In genomic region chr10:39614676-39615075, GRCm38 (mm10) we compare ENCODE assay signal across 8 mouse cellular contexts. TPM values are rescaled to one million over a fixed set of nuclear protein-coding genes. Genes with fewer than 3 reads are reported as not detected.
DNase-seq lines count a peak whose midpoint lies in the region; ATAC-seq lines count a peak whose summit lies in the region.

No protein-coding gene starts in this region.

- DNase-seq in right cerebral cortex, postnatal 10 days (ENCODE audit: low spot score in 2 of 2): peak; percentile 53 to 62
- no peak for DNase-seq in right cerebral cortex, adult 18-20 months
- DNase-seq in heart, postnatal 14 days: peak; percentile 80 to 86
- peak; percentile 97 for DNase-seq in skeletal muscle tissue, adult 2 months (ENCODE audit: low read depth, low spot score)
- no peak for DNase-seq in retina, postnatal 1 day
- DNase-seq in left cerebral cortex, adult 9 months (ENCODE audit: low spot score in 2 of 2): no peak

- peak overlapping the region; percentile 1; the same call in 1 of the 2 replicates for H3K4me3 ChIP-seq in embryonic facial prominence, embryonic 13.5 days
- no peak overlapping the region for H3K4me3 ChIP-seq in limb, embryonic 12.5 days (replicated peaks)

- ATAC-seq in embryonic facial prominence, embryonic 13.5 days (ENCODE audit: insufficient number of reproducible peaks, insufficient read depth, low FRiP score, low TSS enrichment, low read depth): 0 out of 2 replicates have a peak, but pooled peaks have one; percentile 67
- no peak for ATAC-seq in limb, embryonic 12.5 days (ENCODE audit: insufficient number of reproducible peaks, insufficient read depth, low FRiP score, low TSS enrichment, low read depth)

- peak overlapping the region; percentile 62 for H3K4me2 ChIP-seq in embryonic facial prominence, embryonic 13.5 days
- peak overlapping the region; percentile 2 for H3K4me2 ChIP-seq in limb, embryonic 12.5 days

- H3K4me1 ChIP-seq in embryonic facial prominence, embryonic 13.5 days: peaks cover 51% of the 10 kb centered on the region
- peaks cover 43% of the 10 kb centered on the region for H3K4me1 ChIP-seq in limb, embryonic 12.5 days (replicated peaks)

- H3K27ac ChIP-seq in embryonic facial prominence, embryonic 13.5 days: peak overlapping the region; percentile 96
- peak overlapping the region; percentile 84 for H3K27ac ChIP-seq in limb, embryonic 12.5 days

- H3K36me3 ChIP-seq in embryonic facial prominence, embryonic 13.5 days: 0 out of 2 replicates have a peak, but pooled peaks cover 3% of the 10 kb centered on the region
- H3K36me3 ChIP-seq in limb, embryonic 12.5 days: no peaks in the 10 kb centered on the region

- intact Hi-C loops in heart, postnatal 14 days (cut with DNase I): loop anchor here (5.0 kb wide), 2 partner anchors 57 to 118 kb away; partner anchors contain the start of gene Rev3l

- H3K27me3 ChIP-seq in embryonic facial prominence, embryonic 13.5 days: no peaks in the 10 kb centered on the region
- no peaks in the 10 kb centered on the region for H3K27me3 ChIP-seq in limb, embryonic 12.5 days

- H3K9ac ChIP-seq in embryonic facial prominence, embryonic 13.5 days: peak overlapping the region; percentile 22; the same call in 1 of the 2 replicates
- no peak overlapping the region for H3K9ac ChIP-seq in limb, embryonic 12.5 days (replicated peaks)

- no peaks in the 10 kb centered on the region for H3K9me3 ChIP-seq in embryonic facial prominence, embryonic 13.5 days
- H3K9me3 ChIP-seq in limb, embryonic 12.5 days: no peaks in the 10 kb centered on the region

- 15% methylated on average over 6 of the region's 6 CpGs for WGBS in embryonic facial prominence, embryonic 13.5 days
- 14% methylated on average over 6 of the region's 6 CpGs for WGBS in limb, embryonic 12.5 days

RNA-seq across cellular contexts. Expression of gene Traf3ip2, which starts 1.9 kb away (rescaled TPM):
- 15.8 and 18.1 TPM in 2 replicates for polyA plus RNA-seq in embryonic facial prominence, embryonic 13.5 days (2015; fragmentation: Nextera tagmentation; extraction: Ambion mirVana)
- total RNA-seq in heart, postnatal 14 days (2021): 1 to 10 TPM; 5.3 to 6.8 TPM
- polyA plus RNA-seq in limb, embryonic 12.5 days (2016; fragmentation: Nextera tagmentation; extraction: Ambion mirVana): 4.9 and 6.1 TPM in 2 replicates

Comparison
In these comparisons a context has a peak if more than half of its experiments do, and no peak if none do; other contexts are left out.
1. DNase-seq: peak in right cerebral cortex, postnatal 10 days (2 of 2), heart, postnatal 14 days (2 of 2) and skeletal muscle tissue, adult 2 months (single experiment); none in right cerebral cortex, adult 18-20 months (single experiment), retina, postnatal 1 day (single experiment) and left cerebral cortex, adult 9 months (0 of 2).